Mouse (Mus musculus): ENCODE measurements around the gene Leap2. TPM values are rescaled to one million over a fixed set of nuclear protein-coding genes. Genes with fewer than 3 reads are reported as not detected.

The Leap2 gene
- not detected for total RNA-seq (2023)

DNA sequence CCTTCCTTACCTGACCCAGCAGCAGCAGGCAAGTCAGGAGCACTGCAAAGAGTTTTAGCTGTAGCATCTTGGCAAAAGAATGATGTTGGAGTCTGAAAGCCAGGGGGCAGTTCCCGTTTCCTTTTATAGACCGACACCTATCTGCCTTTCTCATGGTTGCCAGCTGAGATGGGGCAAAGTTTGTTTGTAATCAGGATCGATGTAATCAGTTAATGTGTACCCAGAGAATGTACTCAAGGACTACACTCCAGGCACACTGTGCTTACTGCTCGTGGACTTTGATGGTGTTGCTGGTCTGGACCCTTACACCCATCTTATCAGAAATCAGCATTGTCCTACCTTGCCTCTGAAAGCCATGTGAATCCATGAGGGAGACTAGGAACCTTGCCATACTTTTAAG, at the start of gene Leap2:
TSS of gene Leap2 (minus strand) at position 135 of the 400 bp plus-strand sequence.

DNA sequence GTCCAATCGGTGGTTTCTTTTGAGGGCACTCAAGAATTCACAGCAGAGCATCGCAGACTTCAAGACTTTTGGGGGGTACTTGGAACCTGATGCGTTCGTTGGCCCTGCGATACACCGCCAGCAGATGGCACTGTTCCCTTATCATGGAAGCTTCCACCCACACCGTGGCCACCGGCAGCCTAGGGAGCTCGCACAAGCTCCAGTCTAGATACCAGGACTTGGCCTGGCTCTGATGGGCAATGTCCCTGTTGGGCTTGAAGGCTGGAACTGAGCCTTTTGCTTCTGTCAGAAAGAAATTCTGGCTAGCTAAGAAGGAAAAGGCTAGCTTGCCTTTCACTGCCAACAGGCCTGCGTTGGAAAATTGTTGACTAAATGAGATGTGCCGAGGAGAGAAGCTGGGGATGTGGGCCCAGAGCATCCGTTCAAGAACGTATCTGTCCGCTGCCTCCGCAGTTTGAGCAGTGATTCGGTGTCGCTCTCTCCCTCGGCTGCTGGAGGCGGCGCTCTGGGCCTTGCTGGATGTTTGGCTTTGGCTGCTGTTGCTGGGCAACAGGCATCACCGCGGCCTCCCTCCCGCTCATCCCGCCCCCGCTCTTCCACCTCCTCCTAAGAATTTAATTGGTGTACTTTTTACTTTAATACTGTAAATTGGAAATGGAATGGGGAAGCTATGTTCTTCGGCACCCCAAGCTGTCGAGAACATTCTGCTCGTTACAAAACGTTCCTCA, 47.2 kb upstream of the Leap2 start, which contains the start of gene Gm9837:
TSS of gene Gm9837 (minus strand) at position 512 of the 728 bp plus-strand sequence.

DNA sequence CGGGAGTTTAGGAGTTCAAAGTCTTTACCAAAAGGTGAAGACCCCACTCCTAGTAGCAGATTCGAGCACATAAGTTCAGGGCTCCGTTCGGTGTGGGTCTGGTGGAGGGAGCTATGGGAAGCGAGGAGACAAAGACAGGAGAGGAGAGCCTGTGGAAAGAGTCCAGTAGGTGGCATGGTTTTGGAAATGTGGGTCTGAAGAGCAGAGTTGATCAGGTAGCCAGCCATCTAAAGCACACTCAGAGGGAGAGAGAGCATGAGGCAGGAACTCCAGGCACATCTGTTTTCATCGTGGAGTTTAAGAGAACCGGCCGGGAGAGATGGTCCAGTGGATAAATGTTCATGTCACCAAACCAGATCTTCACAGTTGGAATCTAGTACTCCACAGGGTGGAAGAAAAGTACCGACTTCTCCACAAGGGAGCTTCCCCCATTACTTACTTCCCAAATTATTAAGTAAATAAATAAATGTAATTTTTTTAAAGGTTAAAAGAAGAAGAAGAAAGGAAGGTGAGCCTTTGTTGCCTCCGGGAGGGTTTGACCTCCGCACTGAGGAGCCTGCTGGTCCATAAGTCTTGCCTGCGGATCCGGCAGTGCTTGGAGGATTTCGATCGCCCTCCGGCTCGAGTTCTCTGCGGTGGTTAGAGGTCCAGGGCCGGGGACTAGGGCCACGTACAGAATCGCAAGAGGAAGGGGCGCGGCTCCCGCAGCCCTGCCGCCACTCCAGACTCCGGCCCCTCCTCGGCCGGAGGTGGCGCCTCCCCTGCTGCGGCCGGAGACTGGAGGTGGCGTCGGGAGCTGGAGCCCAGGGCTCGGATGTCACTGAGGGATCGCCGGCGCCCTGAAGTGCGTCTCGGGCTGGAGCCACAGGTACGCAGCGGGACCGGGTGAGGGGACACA, 33.8 kb upstream of the Leap2 start, which contains the start of the genes Gm10447 and Shroom1:
TSS of gene Gm10447 (minus strand) at position 637 of the 898 bp plus-strand sequence.
TSS of gene Shroom1 (plus strand) at position 732 of the 898 bp plus-strand sequence.

DNA sequence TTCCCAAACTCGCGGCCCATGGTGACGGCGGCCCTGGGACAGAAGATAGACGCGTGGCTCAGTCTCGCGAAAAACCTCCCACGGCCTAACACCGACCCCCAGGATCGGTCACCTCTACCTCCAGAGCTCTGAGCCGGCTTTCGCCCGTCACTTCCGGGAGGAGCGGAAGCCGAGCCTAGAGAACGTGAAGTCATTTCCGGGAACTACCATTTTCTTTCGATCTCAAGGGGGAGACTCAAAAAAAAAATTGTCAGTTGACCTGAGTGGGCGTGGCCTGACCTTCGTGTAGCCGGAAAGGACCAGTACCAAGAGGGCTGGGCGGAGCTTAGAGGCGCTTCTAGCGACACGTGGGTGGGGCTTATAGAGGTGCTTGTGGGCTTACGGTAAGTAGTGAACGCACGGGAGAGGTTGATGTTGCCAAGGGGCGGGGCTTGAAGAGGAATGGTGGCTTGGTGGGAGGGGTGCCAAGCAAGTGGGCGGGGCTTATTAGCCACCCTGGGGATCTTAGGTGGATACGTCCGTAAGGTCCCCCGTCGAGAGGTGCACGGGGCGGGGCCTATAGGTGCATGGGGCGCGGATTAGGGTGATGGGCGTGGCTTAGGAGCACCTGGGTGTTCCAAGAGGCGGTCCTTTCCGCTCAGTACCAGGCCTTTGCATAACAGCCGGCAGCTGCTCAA, 7.8 kb upstream of the Leap2 start, which contains the start of the genes Uqcrq and Gdf9:
TSS of gene Uqcrq (minus strand) at position 162 of the 677 bp plus-strand sequence.
TSS of gene Gdf9 (plus strand) at position 354 of the 677 bp plus-strand sequence.

Other genes starting within 250 kb of the Leap2 start
- 87.1 TPM for gene Hspa4, start 122.7 kb downstream of the Leap2 start, total RNA-seq (2023)
- gene Zcchc10, start 98.5 kb downstream of the Leap2 start, total RNA-seq (2023), result 16.2 TPM
- gene Aff4, start 72.3 kb downstream of the Leap2 start, total RNA-seq (2023), result 162 TPM
- 132 TPM for gene Uqcrq, start 7.7 kb upstream of the Leap2 start, total RNA-seq (2023)
- gene Gdf9, start 7.9 kb upstream of the Leap2 start, total RNA-seq (2023), result not detected
- not detected for gene Gm10447, start 33.9 kb upstream of the Leap2 start, total RNA-seq (2023)
- gene Shroom1, start 34.0 kb upstream of the Leap2 start, total RNA-seq (2023), result not detected
- gene Gm9837, start 47.3 kb upstream of the Leap2 start, total RNA-seq (2023), result not detected
- gene Gm9945, start 57.0 kb upstream of the Leap2 start, total RNA-seq (2023), result not detected
- gene Sowaha, start 57.1 kb upstream of the Leap2 start, total RNA-seq (2023), result not detected
- 4.5 TPM for gene Sept8, start 96.1 kb upstream of the Leap2 start, total RNA-seq (2023)
- gene Kif3a, start 144.2 kb upstream of the Leap2 start, total RNA-seq (2023), result 3.5 TPM
- not detected for gene Il4, start 195.5 kb upstream of the Leap2 start, total RNA-seq (2023)
- not detected for gene Il13, start 211.5 kb upstream of the Leap2 start, total RNA-seq (2023)